Mouse (Mus musculus): Measurements from ENCODE around the gene Angptl1.

The Angptl1 gene

DNA sequence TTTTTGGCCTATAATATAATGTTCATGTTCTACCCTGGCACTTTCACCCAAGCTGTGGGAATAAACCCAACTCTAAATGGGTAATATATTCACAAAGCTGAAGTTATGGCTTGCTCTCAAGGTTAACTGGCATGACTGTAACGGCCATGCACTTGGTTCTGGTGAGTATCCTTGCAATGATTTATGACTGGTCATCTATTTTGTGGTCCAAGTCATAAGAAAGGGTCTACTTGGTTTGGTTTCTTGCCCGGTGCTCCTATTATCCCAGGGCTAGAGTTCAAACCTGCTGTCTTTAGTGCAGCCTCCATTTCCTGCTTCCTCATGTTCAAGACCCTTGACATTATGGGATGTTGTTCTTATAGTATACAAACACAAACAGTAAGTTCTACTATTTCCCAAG lies 46.4 kb downstream of the Angptl1 start:
- no peak for DNase-seq

GRCm38 (mm10) chr1:156885879-156886278 lies 47.5 kb downstream of the Angptl1 start:
- no peak for DNase-seq

GRCm38 (mm10) chr1:156888830-156889229 lies 50.5 kb downstream of the Angptl1 start:
- DNase-seq = no peak

- DNase-seq = no peak
Observed at GRCm38 (mm10) chr1:156891561-156891960, 53.2 kb downstream of the Angptl1 start.

DNA sequence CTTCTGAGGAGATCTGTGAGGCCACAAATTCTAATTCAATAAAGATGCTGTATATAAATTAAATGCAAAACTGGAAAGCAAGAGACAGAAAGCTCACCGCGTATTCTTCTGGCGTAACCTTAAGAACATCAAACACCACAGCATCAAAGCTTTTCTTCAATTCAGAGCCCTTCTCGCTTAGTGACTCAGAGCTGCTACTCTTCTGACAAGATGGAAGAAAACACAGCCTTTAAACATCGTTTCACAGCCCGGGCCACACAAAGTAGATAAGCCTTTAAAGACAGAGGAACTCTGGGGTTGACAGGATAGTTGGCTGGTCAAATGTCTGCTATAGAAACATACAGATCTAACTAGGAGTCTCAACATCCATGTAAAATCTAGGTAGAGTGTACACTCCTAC lies 63.3 kb downstream of the Angptl1 start:
- DNase-seq = no peak

GRCm38 (mm10) chr1:156903899-156904298 lies 65.5 kb downstream of the Angptl1 start:
- DNase-seq = no peak

GRCm38 (mm10) chr1:156905660-156906059 lies 67.3 kb downstream of the Angptl1 start:
- no peak for DNase-seq

DNA sequence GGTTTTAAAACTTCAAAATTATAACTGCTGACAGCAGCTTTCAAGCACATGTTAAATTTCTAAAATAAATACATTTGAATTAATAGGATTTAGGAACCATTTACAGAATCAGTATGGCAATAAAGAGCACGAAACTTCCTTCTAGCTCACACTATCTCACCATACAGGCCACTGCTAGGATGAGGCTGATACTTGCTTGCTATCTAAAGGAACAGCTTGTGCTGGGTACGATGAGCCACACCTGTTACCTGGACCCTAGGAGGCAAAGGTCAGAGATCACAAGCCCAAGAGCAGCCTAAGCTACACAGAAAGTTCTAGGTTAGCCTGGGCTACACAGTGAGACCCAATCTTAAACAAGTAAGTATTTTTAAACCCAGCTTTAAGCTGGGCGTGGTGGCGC lies 70.9 kb downstream of the Angptl1 start:
- DNase-seq = no peak

DNA sequence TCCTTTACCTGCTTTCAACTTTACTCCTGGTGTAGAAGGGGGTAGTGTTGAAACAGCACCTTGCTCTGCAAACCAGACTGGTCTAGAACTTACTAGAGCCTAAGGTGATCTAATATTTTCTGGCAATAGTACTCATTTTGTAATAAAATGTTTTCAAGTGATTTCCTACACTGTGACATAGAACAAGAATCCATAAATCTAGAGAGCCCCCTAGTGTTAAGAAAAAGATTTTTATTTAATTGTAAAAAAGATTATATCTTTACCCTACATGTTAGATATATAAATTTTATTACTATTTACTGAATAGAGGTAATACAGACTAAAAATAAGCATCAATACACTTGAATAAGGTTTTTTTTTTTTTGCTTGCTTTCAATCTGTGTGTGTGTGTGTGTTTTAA lies 71.5 kb downstream of the Angptl1 start:
- DNase-seq = no peak

Measured in lung, postnatal 4 days (tissue).